ENCODE assay signal across 17 mouse cellular contexts in genomic region chr5:149983621-149984020, GRCm38 (mm10). TPM values are rescaled to one million over a fixed set of nuclear protein-coding genes. Genes with fewer than 3 reads are reported as not detected.
DNase-seq lines count a peak whose midpoint lies in the region; ATAC-seq and TF ChIP-seq lines count a peak whose summit lies in the region.
"Had no signal": no experiment of that assay in that cellular context is flagged by ENCODE, and none has a peak within 500 bp of the region (broad histone marks: within the 10 kb centered on the region; RNA-seq: fewer than 3 reads in every experiment).

No protein-coding gene starts in this region.

- H3K27me3 ChIP-seq in cerebellum, adult 2 months (ENCODE audit: control insufficient read depth, insufficient read depth, low read length), result no peaks in the 10 kb centered on the region
- no peaks in the 10 kb centered on the region for H3K27me3 ChIP-seq in kidney, postnatal 0 days (ENCODE audit: insufficient read depth, low read length)
- H3K27me3 ChIP-seq in kidney, embryonic 15.5 days, result no peaks in the 10 kb centered on the region
- H3K27me3 ChIP-seq in stomach, postnatal 0 days (ENCODE audit: control insufficient read depth, insufficient read depth, low read length), result no peaks in the 10 kb centered on the region
- H3K27me3 ChIP-seq in forebrain, embryonic 13.5 days, result no peaks in the 10 kb centered on the region
- H3K27me3 ChIP-seq: embryonic facial prominence, embryonic 15.5 days; midbrain, embryonic 13.5 days; neural tube, embryonic 15.5 days had no signal

- DNase-seq in cerebellum, postnatal 14 days, result peak; percentile 6 to 14
- no peak for DNase-seq in cerebellum, adult 2 months
- peak; percentile 55 for DNase-seq in kidney, postnatal 0 days (ENCODE audit: low spot score)
- DNase-seq in ovary, postnatal 14 days (ENCODE audit: low spot score), result peak; percentile 31
- DNase-seq in ovary, postnatal 10 days (ENCODE audit: low spot score), result no peak
- no peak for DNase-seq in stomach, postnatal 0 days (ENCODE audit: low spot score)
- DNase-seq: cerebellum, postnatal 25 days; gastrocnemius, postnatal 10 days had no signal

- H3K4me2 ChIP-seq in kidney, postnatal 0 days (ENCODE audit: low read length), result no peak overlapping the region
- H3K4me2 ChIP-seq in kidney, embryonic 15.5 days, result no peak overlapping the region
- no peak overlapping the region for H3K4me2 ChIP-seq in stomach, postnatal 0 days (replicated peaks; ENCODE audit: low read depth)
- H3K4me2 ChIP-seq in forebrain, embryonic 13.5 days, result no peak overlapping the region
- H3K4me2 ChIP-seq: embryonic facial prominence, embryonic 15.5 days; midbrain, embryonic 13.5 days; neural tube, embryonic 15.5 days had no signal

- no peak for ATAC-seq in kidney, postnatal 0 days (replicated peaks; ENCODE audit: low FRiP score, low read depth)
- no peak for ATAC-seq in kidney, embryonic 15.5 days (replicated peaks; ENCODE audit: low FRiP score)
- ATAC-seq in stomach, postnatal 0 days (ENCODE audit: low FRiP score, low TSS enrichment), result no peak
- ATAC-seq in forebrain, embryonic 13.5 days, result no peak
- ATAC-seq: hindbrain, embryonic 16.5 days; midbrain, embryonic 13.5 days had no signal

- H3K4me1 ChIP-seq in cerebellum, adult 2 months (ENCODE audit: control insufficient read depth, insufficient read depth, low read length), result no peaks in the 10 kb centered on the region
- no peaks in the 10 kb centered on the region for H3K4me1 ChIP-seq in kidney, postnatal 0 days (replicated peaks; ENCODE audit: insufficient read depth, low read length)
- H3K4me1 ChIP-seq in kidney, embryonic 15.5 days, result no peaks in the 10 kb centered on the region
- no peaks in the 10 kb centered on the region for H3K4me1 ChIP-seq in stomach, postnatal 0 days (replicated peaks; ENCODE audit: control insufficient read depth, insufficient read depth)
- H3K4me1 ChIP-seq in forebrain, embryonic 13.5 days, result no peaks in the 10 kb centered on the region
- H3K4me1 ChIP-seq: embryonic facial prominence, embryonic 15.5 days; midbrain, embryonic 13.5 days; neural tube, embryonic 15.5 days had no signal

- no peak overlapping the region for H3K4me3 ChIP-seq in cerebellum, adult 2 months (replicated peaks; ENCODE audit: insufficient read depth, low read depth, low read length)
- no peak overlapping the region for H3K4me3 ChIP-seq in kidney, postnatal 0 days (replicated peaks; ENCODE audit: low read depth, low read length)
- H3K4me3 ChIP-seq in kidney, embryonic 15.5 days (replicated peaks), result no peak overlapping the region
- no peak overlapping the region for H3K4me3 ChIP-seq in stomach, postnatal 0 days (ENCODE audit: low read depth, low read length)
- no peak overlapping the region for H3K4me3 ChIP-seq in forebrain, embryonic 13.5 days
- H3K4me3 ChIP-seq: embryonic facial prominence, embryonic 15.5 days; midbrain, embryonic 13.5 days; neural tube, embryonic 15.5 days had no signal

- no peak for TF ChIP-seq EP300 in stomach, postnatal 0 days (optimal IDR thresholded peaks at IDR 0.05)

- no peak for TF ChIP-seq CTCF in cerebellum, adult 2 months (IDR thresholded peaks at IDR 0.05; ENCODE audit: borderline replicate concordance, insufficient read depth, low read depth, low read length)
- peak; percentile 64 for TF ChIP-seq CTCF in kidney, postnatal 0 days (IDR thresholded peaks at IDR 0.05; ENCODE audit: low read depth)
- peak; percentile 55 for TF ChIP-seq CTCF in stomach, postnatal 0 days (IDR thresholded peaks at IDR 0.05; ENCODE audit: low read depth)

- H3K36me3 ChIP-seq in kidney, postnatal 0 days (ENCODE audit: insufficient read depth, low read length), result no peaks in the 10 kb centered on the region
- H3K36me3 ChIP-seq in kidney, embryonic 15.5 days, result no peaks in the 10 kb centered on the region
- no peaks in the 10 kb centered on the region for H3K36me3 ChIP-seq in stomach, postnatal 0 days (ENCODE audit: control insufficient read depth, insufficient read depth, low read length)
- no peaks in the 10 kb centered on the region for H3K36me3 ChIP-seq in forebrain, embryonic 13.5 days (ENCODE audit: poor library complexity, severe bottlenecking)
- H3K36me3 ChIP-seq: embryonic facial prominence, embryonic 15.5 days; midbrain, embryonic 13.5 days; neural tube, embryonic 15.5 days had no signal

- no peak overlapping the region for H3K9ac ChIP-seq in kidney, postnatal 0 days (ENCODE audit: low read depth, low read length)
- H3K9ac ChIP-seq in kidney, embryonic 15.5 days, result no peak overlapping the region
- no peak overlapping the region for H3K9ac ChIP-seq in stomach, postnatal 0 days (ENCODE audit: low read length)
- no peak overlapping the region for H3K9ac ChIP-seq in forebrain, embryonic 13.5 days
- H3K9ac ChIP-seq: embryonic facial prominence, embryonic 15.5 days; liver, embryonic 14.5 days; midbrain, embryonic 13.5 days; neural tube, embryonic 15.5 days had no signal

- no peak for TF ChIP-seq POLR2A in cerebellum, adult 2 months (IDR thresholded peaks at IDR 0.05; ENCODE audit: borderline replicate concordance, insufficient read depth, low read length)

- WGBS in cerebellum, adult 2 months, result 68% methylated on average over 4 of the region's 4 CpGs
- 65% methylated on average over 4 of the region's 4 CpGs for WGBS in kidney, postnatal 0 days
- 79% methylated on average over 4 of the region's 4 CpGs for WGBS in kidney, embryonic 15.5 days
- WGBS in stomach, postnatal 0 days, result 74% methylated on average over 4 of the region's 4 CpGs
- 87% methylated on average over 4 of the region's 4 CpGs for WGBS in forebrain, embryonic 13.5 days

- no peak overlapping the region for H3K27ac ChIP-seq in cerebellum, adult 2 months (ENCODE audit: insufficient read depth, low read length)
- H3K27ac ChIP-seq in kidney, postnatal 0 days, result no peak overlapping the region
- no peak overlapping the region for H3K27ac ChIP-seq in kidney, embryonic 15.5 days
- no peak overlapping the region for H3K27ac ChIP-seq in stomach, postnatal 0 days (replicated peaks)
- H3K27ac ChIP-seq in forebrain, embryonic 13.5 days, result no peak overlapping the region
- H3K27ac ChIP-seq: embryonic facial prominence, embryonic 15.5 days; liver, embryonic 14.5 days; midbrain, embryonic 13.5 days; neural tube, embryonic 15.5 days had no signal

- H3K9me3 ChIP-seq in kidney, postnatal 0 days (replicated peaks; ENCODE audit: low read length), result no peaks in the 10 kb centered on the region
- no peaks in the 10 kb centered on the region for H3K9me3 ChIP-seq in kidney, embryonic 15.5 days (replicated peaks)
- H3K9me3 ChIP-seq in stomach, postnatal 0 days (ENCODE audit: control insufficient read depth, low read length), result no peaks in the 10 kb centered on the region
- H3K9me3 ChIP-seq in forebrain, embryonic 13.5 days (replicated peaks), result no peaks in the 10 kb centered on the region
- H3K9me3 ChIP-seq: embryonic facial prominence, embryonic 15.5 days; midbrain, embryonic 13.5 days; neural tube, embryonic 15.5 days had no signal

RNA-seq across cellular contexts. Expression of gene Rxfp2, which starts 34.9 kb away (rescaled TPM):
- polyA plus RNA-seq in cerebellum, adult 2 months (2012; rRNA removed), result 0.16 and 0.23 TPM in 2 replicates
- 0.43 and 0.46 TPM in 2 replicates for polyA plus RNA-seq in kidney, postnatal 0 days (2015; fragmentation: Nextera tagmentation; extraction: Ambion mirVana)
- polyA plus RNA-seq in kidney, embryonic 15.5 days (2015; fragmentation: Nextera tagmentation; extraction: Ambion mirVana), result 4.0 and 4.3 TPM in 2 replicates
- polyA plus RNA-seq in stomach, postnatal 0 days (2015; fragmentation: Nextera tagmentation; extraction: Ambion mirVana), result 0.06 and 0.15 TPM in 2 replicates
- 0.36 and 0.50 TPM in 2 replicates for polyA plus RNA-seq in forebrain, embryonic 13.5 days (2015; fragmentation: Nextera tagmentation; extraction: Ambion mirVana)
- polyA plus RNA-seq: liver, embryonic 14.5 days; small intestine, adult 2 months; thymus, postnatal 0 days had no signal

Comparison
In these comparisons a context has a peak if more than half of its experiments do, and no peak if none do; other contexts are left out.
1. DNase-seq: peak in cerebellum, postnatal 14 days (2 of 2), kidney, postnatal 0 days (single experiment) and ovary, postnatal 14 days (single experiment); none in cerebellum, adult 2 months (0 of 2), ovary, postnatal 10 days (single experiment) and stomach, postnatal 0 days (single experiment).